Mouse (Mus musculus) heart, adult 2 months (tissue): ENCODE measurements at regions not wholly inside any gene's neighbourhood (a gene's known extent, or its start where the extent isn't known, plus 50 kb on each side); places are given as distances from the start of the nearest gene placed in this dataset.

Source experiments
- CTCF ChIP-seq: fragments of 200-600 bp; IDR thresholded peaks from 2 replicates; pipeline ENCODE4 v1.8.1; 2022; ENCODE audit warnings: antibody characterized with exemption, mild to moderate bottlenecking, moderate library complexity
- EP300 ChIP-seq: fragments of 200-500 bp; IDR thresholded peaks from 2 replicates; pipeline ENCODE4 v1.6.1; 2011; ENCODE audit warnings: low read depth, low read length, control low read depth; ENCODE audit not compliant: insufficient read depth

DNA sequence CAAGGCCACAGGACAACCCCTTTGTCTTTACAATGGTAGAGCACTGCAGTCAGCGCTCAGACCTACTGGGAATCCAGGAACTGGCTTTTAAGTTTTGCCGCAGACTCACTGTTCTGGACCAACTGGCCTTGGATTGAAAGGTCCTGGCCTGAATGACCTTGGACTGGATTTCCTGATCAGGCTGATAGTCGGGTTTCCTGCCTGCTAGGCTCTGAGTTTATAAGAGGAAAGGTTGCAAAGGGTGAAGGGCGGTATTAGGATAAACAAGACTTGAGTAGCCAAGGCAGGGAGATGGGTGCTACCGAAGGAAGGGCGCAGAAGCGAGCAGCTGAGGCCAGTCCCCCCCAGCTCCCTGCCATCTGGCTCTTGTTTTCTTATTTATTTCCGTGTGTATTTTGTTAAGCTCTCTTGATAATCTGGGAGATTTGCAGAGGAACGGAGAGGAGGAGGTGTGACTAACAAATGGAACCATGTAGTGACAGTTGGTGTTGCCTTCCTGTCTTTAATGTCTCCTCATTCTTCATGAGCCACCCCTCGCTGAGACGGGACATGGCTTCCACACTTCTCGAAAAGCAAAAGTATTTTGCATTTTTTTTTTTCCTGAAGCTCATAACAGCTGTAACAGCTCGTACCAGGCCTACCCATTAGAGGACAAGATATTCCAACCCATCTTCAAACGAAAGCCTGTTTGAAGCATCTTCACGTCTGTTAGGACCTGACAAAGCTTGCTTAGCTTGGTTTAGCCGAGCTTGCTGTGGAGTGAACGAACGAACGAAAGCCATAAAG lies 158.7 kb upstream of the Nrip1 start:
- TF ChIP-seq CTCF (no peak), EP300 (no peak)
